Mouse (Mus musculus) ES-E14 (cell line): Measurements from ENCODE around the gene Apba2.

Source experiments
- HCFC1 ChIP-seq: IDR thresholded peaks from 2 replicates; pipeline ENCODE4 v1.6.1; 2012; ENCODE audit warnings: low read length, inconsistent platforms, borderline replicate concordance; ENCODE audit not compliant: insufficient read depth
- MAFK ChIP-seq: IDR thresholded peaks from 2 replicates; pipeline ENCODE4 v1.6.1; 2014; ENCODE audit warnings: mild to moderate bottlenecking, low read depth, low read length, inconsistent platforms; ENCODE audit not compliant: insufficient read depth
- ZC3H11A ChIP-seq: IDR thresholded peaks from 2 replicates; pipeline ENCODE4 v1.6.1; 2012; ENCODE audit warnings: low read depth, mild to moderate bottlenecking, inconsistent platforms, low read length, borderline replicate concordance
- ZNF384 ChIP-seq: IDR thresholded peaks from 2 replicates; pipeline ENCODE4 v1.6.1; 2012; ENCODE audit warnings: low read depth, low read length, inconsistent platforms

DNA sequence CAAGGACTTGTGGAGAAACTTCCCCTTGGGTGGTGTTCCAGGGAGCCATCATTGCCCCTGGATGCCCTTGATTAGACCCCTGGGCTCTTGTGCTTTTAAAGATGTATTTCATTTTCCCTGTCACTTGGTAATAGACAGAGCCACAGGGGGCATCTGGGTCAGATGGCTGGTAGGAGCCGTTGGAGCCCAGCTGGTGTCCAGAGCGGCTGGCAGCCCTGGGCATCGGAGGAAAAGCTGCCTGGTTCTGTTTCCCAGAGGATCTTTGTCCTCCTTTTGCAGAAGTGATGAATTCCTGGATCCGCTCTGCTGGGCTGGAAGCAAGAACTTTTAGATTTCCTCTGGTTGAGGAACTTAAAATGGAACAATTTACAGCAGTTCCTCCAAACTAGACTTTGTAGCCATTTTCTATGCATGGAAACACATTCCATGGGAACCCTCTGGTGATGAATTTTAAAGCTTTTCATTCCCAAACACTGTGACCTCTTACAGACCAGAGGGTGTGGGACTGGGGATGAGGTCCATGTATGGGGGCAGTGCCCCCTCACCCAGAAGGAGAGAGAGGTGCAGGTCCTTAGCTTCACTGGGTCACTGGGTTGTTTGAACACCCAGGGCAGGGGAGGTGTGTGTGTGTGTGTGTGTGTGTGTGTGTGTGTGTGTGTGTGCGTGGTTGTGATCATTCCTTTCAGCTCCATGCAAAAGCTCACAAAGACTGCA, 20.3 kb downstream of the Apba2 start:
- no peak for TF ChIP-seq ZNF384
- no peak for TF ChIP-seq ZC3H11A
- TF ChIP-seq MAFK: no peak
- no peak for TF ChIP-seq HCFC1
